Mouse (Mus musculus): ENCODE results near the gene Csnk2b. TPM values are rescaled to one million over a fixed set of nuclear protein-coding genes. Genes with fewer than 3 reads are reported as not detected.
A peak's percentile ranks its signal among the peaks of the same experiment; 100 is the strongest.

The Csnk2b gene
- total RNA-seq, 2 experiments from 2014 or later, result 362 to 428 TPM

DNA sequence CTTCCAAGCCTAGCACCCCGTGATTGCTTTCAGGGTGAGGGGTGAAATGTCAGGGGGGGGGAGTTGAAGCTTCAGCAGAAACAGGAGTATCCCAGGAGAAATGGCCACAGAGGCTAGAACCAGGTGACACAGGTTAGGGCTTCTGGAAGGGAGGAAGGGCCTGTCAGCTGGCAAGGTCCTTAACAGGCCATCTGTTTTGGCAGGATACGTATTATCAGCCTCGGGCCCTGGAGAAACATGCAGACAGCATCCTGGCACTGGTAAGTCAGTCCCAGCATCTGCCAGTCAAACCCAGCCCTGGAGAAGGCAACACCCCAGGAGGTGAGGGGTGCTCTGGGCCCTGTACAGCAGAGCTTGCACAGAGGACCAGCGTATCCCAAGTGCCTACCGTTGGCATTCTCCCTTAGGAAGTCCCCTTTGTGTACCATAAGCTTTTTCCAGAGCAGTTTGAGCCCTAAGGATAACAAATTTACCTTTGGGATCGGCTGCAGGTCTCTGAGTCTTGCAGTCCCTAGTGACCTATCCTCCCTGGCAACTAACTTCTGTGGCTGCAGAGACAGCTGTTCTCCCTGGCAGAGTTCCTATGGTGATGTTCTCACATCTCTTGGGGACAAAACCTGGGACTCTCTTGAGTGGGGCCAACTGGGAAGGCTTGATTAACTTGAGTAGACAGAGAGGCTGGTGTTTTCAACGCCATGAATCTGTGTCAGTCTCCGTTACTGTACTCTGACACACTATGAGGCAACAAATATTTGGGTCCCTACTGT lies 31.5 kb downstream of the Csnk2b start:
- no peak for ATAC-seq (ENCODE audit: poor library complexity, severe bottlenecking)

DNA sequence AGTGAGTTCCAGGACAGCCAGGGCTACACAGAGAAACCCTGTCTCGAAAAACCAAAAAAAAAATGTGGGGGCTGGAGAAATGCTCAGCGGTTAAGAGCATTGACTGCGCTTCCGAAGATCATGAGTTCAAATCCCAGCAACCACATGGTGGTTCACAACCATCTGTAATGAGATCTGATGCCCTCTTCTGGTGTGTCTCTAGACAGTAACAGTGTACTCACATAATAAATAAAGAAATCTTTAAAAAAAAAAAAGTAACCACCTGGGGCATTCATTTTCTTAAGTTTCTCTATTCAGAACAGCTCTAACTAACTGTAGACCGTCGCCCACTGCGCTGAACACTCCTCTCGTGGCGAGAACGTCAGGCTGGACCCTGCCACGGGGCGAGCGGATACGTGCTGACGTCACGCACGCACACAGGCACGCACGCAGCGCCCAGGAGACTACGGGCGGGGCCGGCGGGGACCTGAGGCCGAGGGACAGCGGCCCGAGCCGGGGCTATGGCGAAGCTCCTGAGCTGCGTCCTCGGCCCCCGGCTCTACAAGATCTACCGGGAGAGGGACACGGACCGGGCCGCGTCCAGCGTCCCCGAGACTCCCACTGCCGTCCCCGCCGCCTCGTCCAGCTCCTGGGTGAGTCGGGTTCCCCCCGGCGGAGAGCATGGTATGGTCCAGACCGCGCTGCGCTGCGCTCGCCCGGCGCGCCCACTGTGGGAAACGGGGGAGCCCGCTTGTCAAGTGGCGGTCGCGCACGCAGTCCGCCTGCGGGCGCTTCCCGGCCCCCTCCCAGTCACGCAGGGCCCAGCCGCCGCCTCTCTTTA lies 32.8 kb downstream of the Csnk2b start, which contains the start of gene Abhd16a:
Gene Abhd16a (plus strand): TSS at position 439 of the 820 bp plus-strand sequence.
- peak; percentile 99 for ATAC-seq (ENCODE audit: poor library complexity, severe bottlenecking)

GRCm38 (mm10) chr17:35088151-35088550 lies 33.7 kb downstream of the Csnk2b start:
- no peak for ATAC-seq (ENCODE audit: poor library complexity, severe bottlenecking)

DNA sequence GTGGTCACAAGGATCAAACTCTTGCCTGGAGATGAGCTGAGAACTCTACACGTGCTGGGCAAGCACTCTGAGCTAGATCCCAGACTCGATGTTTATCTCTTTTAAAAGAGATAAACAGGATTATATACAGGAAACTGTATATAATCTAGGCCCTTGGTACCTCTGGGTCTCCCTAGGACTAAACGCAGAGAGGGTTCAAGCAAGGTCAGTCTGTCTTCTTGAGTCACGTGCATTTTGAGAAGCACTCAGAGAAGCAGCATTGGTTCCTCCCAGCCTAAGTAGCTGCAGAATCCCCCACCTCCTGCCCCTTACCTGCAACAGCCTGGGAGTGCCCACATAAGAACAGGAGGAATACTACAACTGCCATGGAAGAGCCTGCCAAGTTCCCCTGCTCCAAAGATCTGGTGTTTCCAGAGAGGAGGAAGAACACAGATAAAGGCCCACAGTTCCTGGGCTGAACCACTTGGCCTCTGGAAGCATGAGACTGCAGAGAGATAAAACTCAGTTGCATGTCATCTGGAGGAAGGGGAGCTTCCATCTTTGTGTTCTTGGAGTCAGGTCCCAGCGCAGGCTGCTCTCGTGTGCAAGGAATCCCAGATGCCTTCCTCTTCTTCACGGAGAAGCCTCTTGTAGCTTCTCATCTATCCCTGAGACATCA lies 36.5 kb downstream of the Csnk2b start, which contains the start of gene Ly6g6f:
Gene Ly6g6f (minus strand): TSS at position 403 of the 658 bp plus-strand sequence.
- ATAC-seq (ENCODE audit: poor library complexity, severe bottlenecking), result no peak

GRCm38 (mm10) chr17:35083929-35084497 lies 37.8 kb downstream of the Csnk2b start:
- ATAC-seq (ENCODE audit: poor library complexity, severe bottlenecking), result no peak

DNA sequence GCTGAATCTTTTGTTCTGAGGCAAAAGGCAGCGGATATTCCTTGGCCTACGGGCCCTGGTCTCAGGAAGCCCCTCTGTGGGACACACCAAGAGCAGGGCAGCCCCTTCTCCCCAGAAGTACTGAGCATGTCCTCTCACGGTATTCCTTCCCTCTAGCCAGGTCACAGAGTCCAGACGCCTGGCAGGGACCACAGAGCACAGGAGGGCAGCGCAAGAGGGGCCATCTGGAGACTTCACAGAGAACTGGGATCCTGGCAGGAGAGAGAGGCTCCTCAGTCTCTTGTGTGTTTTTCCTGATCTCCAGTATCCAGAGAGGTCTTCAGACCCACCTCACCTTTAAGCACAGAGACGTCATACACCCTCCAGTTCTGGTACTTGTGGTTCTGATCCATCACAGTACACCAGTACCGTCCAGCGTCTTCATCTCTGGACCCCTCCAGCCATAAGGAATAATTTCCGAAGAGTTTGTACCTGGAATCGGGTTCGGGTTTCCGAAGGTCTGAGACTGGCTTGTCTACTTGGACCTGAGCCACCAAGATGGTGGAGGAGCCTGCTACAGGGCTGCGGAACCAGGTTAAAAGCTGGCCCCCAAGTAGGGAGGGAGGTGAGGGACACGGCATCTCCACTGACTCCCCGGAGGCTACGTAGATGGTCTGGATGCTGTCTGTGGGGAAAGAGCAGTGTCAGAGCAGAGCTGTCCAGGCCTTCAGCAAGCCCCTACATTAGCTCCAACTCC lies 38.8 kb downstream of the Csnk2b start:
- no peak for ATAC-seq (ENCODE audit: poor library complexity, severe bottlenecking)

GRCm38 (mm10) chr17:35080710-35081109 lies 41.1 kb downstream of the Csnk2b start:
- ATAC-seq (ENCODE audit: poor library complexity, severe bottlenecking), result no peak

DNA sequence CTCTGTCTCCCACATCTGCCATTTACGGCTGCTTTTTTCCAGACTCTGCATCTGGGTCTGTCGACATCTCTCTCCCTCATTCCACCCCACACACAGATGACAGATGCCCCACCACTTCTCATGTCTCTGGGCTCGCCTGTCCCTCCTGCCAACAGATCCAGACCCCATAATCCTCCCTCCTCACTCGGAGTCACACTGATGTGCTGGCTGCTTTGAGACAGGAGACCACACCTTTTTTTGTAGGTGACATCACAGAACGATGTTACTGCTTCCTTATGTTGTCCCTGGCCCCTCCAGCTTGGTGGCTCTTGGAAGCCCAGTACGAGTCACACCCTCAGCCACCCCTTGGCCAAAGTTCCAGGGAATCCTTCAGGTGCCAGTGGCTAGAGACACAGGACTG lies 41.6 kb downstream of the Csnk2b start:
- ATAC-seq (ENCODE audit: poor library complexity, severe bottlenecking), result no peak

DNA sequence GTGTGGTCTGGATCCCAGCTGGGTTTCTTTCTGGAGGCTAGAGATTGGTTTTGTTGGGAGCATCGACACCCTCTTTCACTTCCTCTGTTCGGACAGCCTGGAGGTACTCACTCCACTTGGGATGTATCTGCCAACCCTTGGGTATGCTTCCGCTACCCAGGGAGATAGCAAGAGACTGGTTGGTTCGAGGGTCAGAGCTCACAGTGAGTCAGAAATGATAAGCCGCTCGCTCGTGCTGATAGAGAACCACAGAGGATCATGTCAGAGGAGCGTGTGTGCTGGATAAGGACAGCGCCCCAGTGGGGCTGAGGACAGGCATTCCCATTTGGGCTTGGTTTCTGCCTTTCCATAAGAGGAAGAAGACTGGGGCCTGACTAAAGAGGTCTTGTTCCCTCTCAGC lies 42.1 kb downstream of the Csnk2b start:
- peak; percentile 45 for ATAC-seq (ENCODE audit: poor library complexity, severe bottlenecking)

- peak; percentile 76; the same call in 1 of the 2 replicates for ATAC-seq (ENCODE audit: poor library complexity, severe bottlenecking)
Measured at GRCm38 (mm10) chr17:35077786-35078233, 44.0 kb downstream of the Csnk2b start, which contains the start of gene Ly6g6d. Ly6g6d (minus strand) TSS chr17:35078065.

GRCm38 (mm10) chr17:35077285-35077684 lies 44.6 kb downstream of the Csnk2b start:
- no peak for ATAC-seq (ENCODE audit: poor library complexity, severe bottlenecking)

GRCm38 (mm10) chr17:35076507-35077176 lies 45.2 kb downstream of the Csnk2b start, which contains the start of gene Ly6g6e:
Ly6g6e (plus strand) TSS chr17:35076902.
- ATAC-seq (ENCODE audit: poor library complexity, severe bottlenecking), result no peak

DNA sequence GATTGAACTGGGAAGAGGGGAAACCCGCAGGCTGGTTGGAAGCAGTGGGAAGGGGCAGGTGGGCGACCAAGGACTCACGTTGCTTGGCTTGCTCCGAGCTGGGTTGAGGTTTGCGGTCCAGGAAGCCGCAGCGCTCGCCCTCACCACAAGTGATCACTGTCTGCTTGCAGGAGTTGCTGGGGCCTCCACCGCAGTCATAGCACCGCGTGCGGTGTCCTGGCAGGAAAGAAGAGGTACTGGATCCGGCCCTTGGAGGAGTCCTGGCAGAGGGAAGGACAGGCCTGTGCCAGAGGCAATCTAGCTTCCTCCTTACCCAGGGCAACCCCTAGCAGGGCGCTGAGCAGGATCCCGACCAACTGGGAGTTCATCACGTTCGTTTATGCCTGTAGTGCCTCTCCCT lies 47.8 kb downstream of the Csnk2b start:
- ATAC-seq (ENCODE audit: poor library complexity, severe bottlenecking), result no peak

- ATAC-seq (ENCODE audit: poor library complexity, severe bottlenecking), result no peak
Measured at GRCm38 (mm10) chr17:35071454-35071853, 50.4 kb downstream of the Csnk2b start.

- ATAC-seq (ENCODE audit: poor library complexity, severe bottlenecking), result no peak
Measured at GRCm38 (mm10) chr17:35070556-35071229, 51.2 kb downstream of the Csnk2b start.

- no peak for ATAC-seq (ENCODE audit: poor library complexity, severe bottlenecking)
Measured at GRCm38 (mm10) chr17:35068213-35068914, 53.5 kb downstream of the Csnk2b start.

Measured in megakaryocyte, adult 5-6 weeks (primary cell).